Mouse (Mus musculus): ENCODE data around the gene Arhgap24. TPM values are rescaled to one million over a fixed set of nuclear protein-coding genes. Genes with fewer than 3 reads are reported as not detected.
A peak's percentile ranks its signal among the peaks of the same experiment; 100 is the strongest.

Gene Arhgap24
- polyA plus RNA-seq, 1 experiment from 2014 or later = 13.0 TPM

GRCm38 (mm10) chr5:102751661-102752307 lies 270.6 kb downstream of the Arhgap24 start:
- no peak overlapping the region for H3K4me3 ChIP-seq (ENCODE audit: low read depth, low read length)
- no peak overlapping the region for H3K27ac ChIP-seq (replicated peaks; ENCODE audit: low read depth, low read length)
- H3K27me3 ChIP-seq (ENCODE audit: control insufficient read depth, insufficient read depth, low read length) = no peaks in the 10 kb centered on the region
- H3K36me3 ChIP-seq (ENCODE audit: control insufficient read depth, insufficient read depth, low read length) = no peaks in the 10 kb centered on the region
- no peaks in the 10 kb centered on the region for H3K9me3 ChIP-seq (ENCODE audit: control insufficient read depth, low read length)
- ATAC-seq (ENCODE audit: insufficient number of reproducible peaks, low FRiP score, low TSS enrichment, low read depth) = no peak
- no peak for DNase-seq (ENCODE audit: low spot score)
- 12% methylated on average over 5 of the region's 5 CpGs for WGBS
- H3K4me1 ChIP-seq (ENCODE audit: control insufficient read depth, insufficient read depth, low read length) = peaks cover 14% of the 10 kb centered on the region
- H3K4me2 ChIP-seq (ENCODE audit: low read depth, severe bottlenecking) = no peak overlapping the region
- H3K9ac ChIP-seq (ENCODE audit: low read length) = no peak overlapping the region

GRCm38 (mm10) chr5:102752308-102752663 lies 271.1 kb downstream of the Arhgap24 start:
- Histone ChIP-seq H3K27me3 (ENCODE audit: control insufficient read depth, insufficient read depth, low read length) (no peaks in the 10 kb centered on the region), H3K4me3 (ENCODE audit: low read depth, low read length) (no peak overlapping the region), H3K27ac (replicated peaks; ENCODE audit: low read depth, low read length) (no peak overlapping the region), H3K4me2 (ENCODE audit: low read depth, severe bottlenecking) (no peak overlapping the region), H3K36me3 (ENCODE audit: control insufficient read depth, insufficient read depth, low read length) (no peaks in the 10 kb centered on the region), H3K9me3 (ENCODE audit: control insufficient read depth, low read length) (no peaks in the 10 kb centered on the region), H3K4me1 (ENCODE audit: control insufficient read depth, insufficient read depth, low read length) (peaks cover 14% of the 10 kb centered on the region), H3K9ac (ENCODE audit: low read length) (no peak overlapping the region)
- WGBS = 5% methylated on average over 2 of the region's 2 CpGs
- ATAC-seq (ENCODE audit: insufficient number of reproducible peaks, low FRiP score, low TSS enrichment, low read depth) = no peak
- no peak for DNase-seq (ENCODE audit: low spot score)

- no peak for DNase-seq (ENCODE audit: low spot score)
- ATAC-seq (ENCODE audit: insufficient number of reproducible peaks, low FRiP score, low TSS enrichment, low read depth) = no peak
- H3K4me1 ChIP-seq (ENCODE audit: control insufficient read depth, insufficient read depth, low read length) = peaks cover 3% of the 10 kb centered on the region
- H3K4me3 ChIP-seq (ENCODE audit: low read depth, low read length) = no peak overlapping the region
- no peak overlapping the region for H3K4me2 ChIP-seq (ENCODE audit: low read depth, severe bottlenecking)
- H3K27ac ChIP-seq (replicated peaks; ENCODE audit: low read depth, low read length) = no peak overlapping the region
- H3K36me3 ChIP-seq (ENCODE audit: control insufficient read depth, insufficient read depth, low read length) = no peaks in the 10 kb centered on the region
- no peaks in the 10 kb centered on the region for H3K27me3 ChIP-seq (ENCODE audit: control insufficient read depth, insufficient read depth, low read length)
- H3K9me3 ChIP-seq (ENCODE audit: control insufficient read depth, low read length) = no peaks in the 10 kb centered on the region
- H3K9ac ChIP-seq (ENCODE audit: low read length) = no peak overlapping the region
- WGBS = 92% methylated on average over 6 of the region's 6 CpGs
Measured at GRCm38 (mm10) chr5:102757040-102757439, 275.8 kb downstream of the Arhgap24 start.

GRCm38 (mm10) chr5:102765694-102766093 lies 284.5 kb downstream of the Arhgap24 start:
- DNase-seq (ENCODE audit: low spot score) (no peak), ATAC-seq (ENCODE audit: insufficient number of reproducible peaks, low FRiP score, low TSS enrichment, low read depth) (no peak)
- Histone ChIP-seq H3K4me3 (ENCODE audit: low read depth, low read length) (no peak overlapping the region), H3K9ac (ENCODE audit: low read length) (no peak overlapping the region), H3K27ac (replicated peaks; ENCODE audit: low read depth, low read length) (no peak overlapping the region), H3K9me3 (ENCODE audit: control insufficient read depth, low read length) (no peaks in the 10 kb centered on the region), H3K4me2 (ENCODE audit: low read depth, severe bottlenecking) (no peak overlapping the region), H3K4me1 (ENCODE audit: control insufficient read depth, insufficient read depth, low read length) (peaks cover 12% of the 10 kb centered on the region; the same call in 1 of the 2 replicates), H3K27me3 (ENCODE audit: control insufficient read depth, insufficient read depth, low read length) (no peaks in the 10 kb centered on the region), H3K36me3 (ENCODE audit: control insufficient read depth, insufficient read depth, low read length) (no peaks in the 10 kb centered on the region)
- 82% methylated on average over 10 of the region's 10 CpGs for WGBS

GRCm38 (mm10) chr5:102766311-102767057 lies 285.3 kb downstream of the Arhgap24 start:
- no peaks in the 10 kb centered on the region for H3K27me3 ChIP-seq (ENCODE audit: control insufficient read depth, insufficient read depth, low read length)
- peak; percentile 75 for DNase-seq (ENCODE audit: low spot score)
- H3K36me3 ChIP-seq (ENCODE audit: control insufficient read depth, insufficient read depth, low read length) = no peaks in the 10 kb centered on the region
- H3K4me3 ChIP-seq (ENCODE audit: low read depth, low read length) = no peak overlapping the region
- WGBS = 41% methylated on average over 6 of the region's 6 CpGs
- no peak overlapping the region for H3K4me2 ChIP-seq (ENCODE audit: low read depth, severe bottlenecking)
- H3K9ac ChIP-seq (ENCODE audit: low read length) = no peak overlapping the region
- H3K4me1 ChIP-seq (ENCODE audit: control insufficient read depth, insufficient read depth, low read length) = peaks cover 12% of the 10 kb centered on the region; the same call in 1 of the 2 replicates
- H3K27ac ChIP-seq (replicated peaks; ENCODE audit: low read depth, low read length) = no peak overlapping the region
- ATAC-seq (ENCODE audit: insufficient number of reproducible peaks, low FRiP score, low TSS enrichment, low read depth) = no peak
- H3K9me3 ChIP-seq (ENCODE audit: control insufficient read depth, low read length) = no peaks in the 10 kb centered on the region

- Histone ChIP-seq H3K4me1 (ENCODE audit: control insufficient read depth, insufficient read depth, low read length) (peaks cover 12% of the 10 kb centered on the region; the same call in 1 of the 2 replicates), H3K4me3 (ENCODE audit: low read depth, low read length) (no peak overlapping the region), H3K27ac (replicated peaks; ENCODE audit: low read depth, low read length) (no peak overlapping the region), H3K4me2 (ENCODE audit: low read depth, severe bottlenecking) (no peak overlapping the region), H3K9ac (ENCODE audit: low read length) (no peak overlapping the region), H3K36me3 (ENCODE audit: control insufficient read depth, insufficient read depth, low read length) (no peaks in the 10 kb centered on the region), H3K27me3 (ENCODE audit: control insufficient read depth, insufficient read depth, low read length) (no peaks in the 10 kb centered on the region), H3K9me3 (ENCODE audit: control insufficient read depth, low read length) (no peaks in the 10 kb centered on the region)
- WGBS = 43% methylated on average over 4 of the region's 4 CpGs
- ATAC-seq (ENCODE audit: insufficient number of reproducible peaks, low FRiP score, low TSS enrichment, low read depth) = no peak
- DNase-seq (ENCODE audit: low spot score) = no peak
Measured at GRCm38 (mm10) chr5:102767058-102767444, 285.9 kb downstream of the Arhgap24 start.

- Histone ChIP-seq H3K27ac (replicated peaks; ENCODE audit: low read depth, low read length) (no peak overlapping the region), H3K9me3 (ENCODE audit: control insufficient read depth, low read length) (no peaks in the 10 kb centered on the region), H3K9ac (ENCODE audit: low read length) (no peak overlapping the region), H3K36me3 (ENCODE audit: control insufficient read depth, insufficient read depth, low read length) (no peaks in the 10 kb centered on the region), H3K4me1 (ENCODE audit: control insufficient read depth, insufficient read depth, low read length) (peaks cover 12% of the 10 kb centered on the region; the same call in 1 of the 2 replicates), H3K4me3 (ENCODE audit: low read depth, low read length) (no peak overlapping the region), H3K27me3 (ENCODE audit: control insufficient read depth, insufficient read depth, low read length) (no peaks in the 10 kb centered on the region), H3K4me2 (ENCODE audit: low read depth, severe bottlenecking) (no peak overlapping the region)
- no peak for ATAC-seq (ENCODE audit: insufficient number of reproducible peaks, low FRiP score, low TSS enrichment, low read depth)
- DNase-seq (ENCODE audit: low spot score) = no peak
- WGBS = 66% methylated on average over 7 of the region's 7 CpGs
Measured at GRCm38 (mm10) chr5:102767822-102768221, 286.6 kb downstream of the Arhgap24 start.

- H3K4me3 ChIP-seq (ENCODE audit: low read depth, low read length) = no peak overlapping the region
- 41% methylated on average over 12 of the region's 12 CpGs for WGBS
- H3K36me3 ChIP-seq (ENCODE audit: control insufficient read depth, insufficient read depth, low read length) = no peaks in the 10 kb centered on the region
- peak; percentile 67; the same call in 1 of the 2 replicates for ATAC-seq (ENCODE audit: insufficient number of reproducible peaks, low FRiP score, low TSS enrichment, low read depth)
- peaks cover 12% of the 10 kb centered on the region; the same call in 1 of the 2 replicates for H3K4me1 ChIP-seq (ENCODE audit: control insufficient read depth, insufficient read depth, low read length)
- H3K27me3 ChIP-seq (ENCODE audit: control insufficient read depth, insufficient read depth, low read length) = no peaks in the 10 kb centered on the region
- no peak overlapping the region for H3K27ac ChIP-seq (replicated peaks; ENCODE audit: low read depth, low read length)
- peak overlapping the region; percentile 18 for H3K4me2 ChIP-seq (ENCODE audit: low read depth, severe bottlenecking)
- no peaks in the 10 kb centered on the region for H3K9me3 ChIP-seq (ENCODE audit: control insufficient read depth, low read length)
- no peak for DNase-seq (ENCODE audit: low spot score)
- H3K9ac ChIP-seq (ENCODE audit: low read length) = no peak overlapping the region
Measured at GRCm38 (mm10) chr5:102768385-102769080, 287.3 kb downstream of the Arhgap24 start.
